Mouse (Mus musculus): ENCODE data around the gene Shox2. TPM values are rescaled to one million over a fixed set of nuclear protein-coding genes. Genes with fewer than 3 reads are reported as not detected.

Shox2 gene
- polyA plus RNA-seq, 1 experiment from 2014 or later: 30.9 TPM

DNA sequence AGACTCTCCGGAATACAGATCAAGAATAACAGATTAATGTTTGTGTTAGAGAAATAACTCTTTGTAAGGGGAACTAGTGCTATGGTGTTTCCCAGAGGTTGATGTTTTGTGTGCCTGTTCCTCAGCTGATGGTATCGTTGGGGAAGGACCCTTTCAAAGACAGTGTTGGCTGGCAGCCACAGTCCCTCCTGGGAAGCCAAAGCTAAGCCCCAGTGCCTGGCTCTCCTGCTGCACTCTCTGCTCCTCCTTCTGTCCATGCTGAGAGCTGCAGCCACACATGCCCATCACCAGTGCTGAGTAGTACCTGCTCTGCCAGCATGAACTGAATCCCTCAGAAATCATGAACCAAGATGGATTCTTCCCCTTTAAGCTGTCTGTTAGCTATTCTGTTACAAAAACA is 26.4 kb downstream of the Shox2 start:
- ATAC-seq (ENCODE audit: insufficient number of reproducible peaks, insufficient read depth, low FRiP score, low TSS enrichment, low read depth): no peak
- Histone ChIP-seq H3K4me2 (no peak overlapping the region), H3K9me3 (no peaks in the 10 kb centered on the region), H3K27me3 (no peaks in the 10 kb centered on the region), H3K36me3 (no peaks in the 10 kb centered on the region), H3K27ac (no peak overlapping the region), H3K4me1 (no peaks in the 10 kb centered on the region), H3K9ac (no peak overlapping the region), H3K4me3 (no peak overlapping the region)
- WGBS: 61% methylated on average over 2 of the region's 2 CpGs

GRCm38 (mm10) chr3:66939675-66940074 is 41.9 kb downstream of the Shox2 start:
- Histone ChIP-seq H3K4me1 (no peaks in the 10 kb centered on the region), H3K27ac (no peak overlapping the region), H3K4me3 (no peak overlapping the region), H3K4me2 (no peak overlapping the region), H3K36me3 (no peaks in the 10 kb centered on the region), H3K9me3 (no peaks in the 10 kb centered on the region), H3K27me3 (no peaks in the 10 kb centered on the region), H3K9ac (no peak overlapping the region)
- 74% methylated on average over 10 of the region's 10 CpGs for WGBS
- ATAC-seq (ENCODE audit: insufficient number of reproducible peaks, insufficient read depth, low FRiP score, low TSS enrichment, low read depth): no peak

DNA sequence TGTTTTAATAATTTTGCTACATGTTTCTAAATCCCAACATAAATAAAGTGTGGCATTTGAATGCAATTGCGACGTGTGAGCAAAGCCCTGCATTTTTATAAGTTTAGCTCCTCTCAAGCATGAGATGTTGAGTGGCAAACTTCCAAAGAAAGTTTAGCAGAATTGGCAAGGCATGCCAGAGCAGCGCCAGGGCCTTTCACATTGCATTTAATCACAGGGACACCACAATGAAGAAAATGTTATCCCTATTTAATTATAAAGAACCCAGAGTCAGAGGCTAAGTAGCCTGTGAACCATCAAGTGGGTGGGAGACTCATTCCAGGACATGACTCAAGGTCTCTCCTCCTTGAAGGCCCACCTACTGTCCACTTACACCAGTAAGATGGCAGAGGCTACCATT is 59.1 kb downstream of the Shox2 start:
- 55% methylated on average over 3 of the region's 3 CpGs for WGBS
- ATAC-seq (ENCODE audit: insufficient number of reproducible peaks, insufficient read depth, low FRiP score, low TSS enrichment, low read depth): no peak

More for the DNA sequence above, 59.1 kb downstream of the Shox2 start:
- no peaks in the 10 kb centered on the region for H3K27me3 ChIP-seq
- no peak overlapping the region for H3K27ac ChIP-seq
- no peak overlapping the region for H3K4me2 ChIP-seq
- H3K4me1 ChIP-seq: no peaks in the 10 kb centered on the region
- no peaks in the 10 kb centered on the region for H3K36me3 ChIP-seq
- no peak overlapping the region for H3K9ac ChIP-seq
- peaks cover 6% of the 10 kb centered on the region; the same call in 1 of the 2 replicates for H3K9me3 ChIP-seq
- no peak overlapping the region for H3K4me3 ChIP-seq

Other genes with a start within 250 kb of the Shox2 start
- gene Rsrc1, start 381 bp downstream of the Shox2 start, polyA plus RNA-seq (2015; fragmentation: Nextera tagmentation; extraction: Ambion mirVana): 44.5 and 49.7 TPM in 2 replicates